In genomic region chr8:70941478-70941877, GRCm38 (mm10) we compare ENCODE assay signal across 12 mouse cellular contexts. TPM values are rescaled to one million over a fixed set of nuclear protein-coding genes. Genes with fewer than 3 reads are reported as not detected.
DNase-seq lines count a peak whose midpoint lies in the region; ATAC-seq and TF ChIP-seq lines count a peak whose summit lies in the region.
"Had no signal": no experiment of that assay in that cellular context is flagged by ENCODE, and none has a peak within 500 bp of the region (broad histone marks: within the 10 kb centered on the region; RNA-seq: fewer than 3 reads in every experiment).

No protein-coding gene starts in this region.

- no peaks in the 10 kb centered on the region for H3K36me3 ChIP-seq in liver, postnatal 0 days (replicated peaks; ENCODE audit: insufficient read depth, low read length)
- H3K36me3 ChIP-seq in ES-Bruce4 (ENCODE audit: control insufficient read depth, insufficient read depth, low read length, poor library complexity, severe bottlenecking), result no peaks in the 10 kb centered on the region
- H3K36me3 ChIP-seq in hindbrain, embryonic 13.5 days, result no peaks in the 10 kb centered on the region
- H3K36me3 ChIP-seq: liver, embryonic 12.5 days had no signal

- TF ChIP-seq CTCF in liver, postnatal 0 days (IDR thresholded peaks at IDR 0.05; ENCODE audit: low read depth), result peak; percentile 22; the same call in 1 of the 2 replicates
- peak; percentile 38 for TF ChIP-seq CTCF in ES-Bruce4 (IDR thresholded peaks at IDR 0.05; ENCODE audit: low read depth, low read length)
- no peak; the same call in none of the 2 replicates for TF ChIP-seq CTCF in left cerebral cortex, adult 2 months (IDR thresholded peaks at IDR 0.05)

- H3K27me3 ChIP-seq in liver, postnatal 0 days (ENCODE audit: insufficient read depth, low read length), result no peaks in the 10 kb centered on the region
- no peaks in the 10 kb centered on the region for H3K27me3 ChIP-seq in ES-Bruce4 (ENCODE audit: control insufficient read depth, insufficient read depth, low read length, poor library complexity, severe bottlenecking)
- no peaks in the 10 kb centered on the region for H3K27me3 ChIP-seq in hindbrain, embryonic 13.5 days
- H3K27me3 ChIP-seq: liver, embryonic 12.5 days had no signal

- intact Hi-C loops in left cerebral cortex, adult 2 months (cut with DNase I), result no loop called here

- TF ChIP-seq POLR2A in ES-Bruce4 (IDR thresholded peaks at IDR 0.05; ENCODE audit: insufficient read depth, low read length), result no peak

- H3K27ac ChIP-seq in liver, postnatal 0 days (ENCODE audit: low read depth), result no peak overlapping the region
- H3K27ac ChIP-seq in ES-Bruce4 (ENCODE audit: insufficient read depth, low read length), result no peak overlapping the region
- no peak overlapping the region for H3K27ac ChIP-seq in hindbrain, embryonic 13.5 days
- no peak overlapping the region for H3K27ac ChIP-seq in left cerebral cortex, adult 2 months
- H3K27ac ChIP-seq: liver, embryonic 12.5 days had no signal

- no peak overlapping the region for H3K4me3 ChIP-seq in liver, postnatal 0 days (ENCODE audit: low read depth, low read length)
- no peak overlapping the region for H3K4me3 ChIP-seq in ES-Bruce4 (ENCODE audit: low read depth, low read length)
- H3K4me3 ChIP-seq in hindbrain, embryonic 13.5 days, result no peak overlapping the region
- H3K4me3 ChIP-seq in left cerebral cortex, adult 2 months, result no peak overlapping the region
- H3K4me3 ChIP-seq: liver, embryonic 12.5 days had no signal

- no peaks in the 10 kb centered on the region for H3K9me3 ChIP-seq in liver, postnatal 0 days (ENCODE audit: low read length)
- no peaks in the 10 kb centered on the region for H3K9me3 ChIP-seq in ES-Bruce4 (replicated peaks; ENCODE audit: control insufficient read depth, insufficient read depth, low read length, poor library complexity, severe bottlenecking)
- no peaks in the 10 kb centered on the region for H3K9me3 ChIP-seq in hindbrain, embryonic 13.5 days
- H3K9me3 ChIP-seq: liver, embryonic 12.5 days had no signal

- no peak for DNase-seq in frontal cortex, postnatal 25 days (ENCODE audit: low spot score in 2 of 2)
- no peak for DNase-seq in liver, postnatal 0 days
- DNase-seq in liver, result no peak
- DNase-seq in left cerebral cortex, adult 2 months (ENCODE audit: extremely low spot score in 1 of 2, low spot score in 2 of 2), result no peak
- DNase-seq: cerebellum, postnatal 36 days; thymus, postnatal 36 days had no signal

- H3K4me1 ChIP-seq in liver, postnatal 0 days (ENCODE audit: insufficient read depth), result no peaks in the 10 kb centered on the region
- no peaks in the 10 kb centered on the region for H3K4me1 ChIP-seq in ES-Bruce4 (ENCODE audit: control insufficient read depth, insufficient read depth, low read length)
- no peaks in the 10 kb centered on the region for H3K4me1 ChIP-seq in hindbrain, embryonic 13.5 days (replicated peaks)
- H3K4me1 ChIP-seq: liver, embryonic 12.5 days had no signal

- no peak overlapping the region for H3K9ac ChIP-seq in liver, postnatal 0 days (replicated peaks)
- H3K9ac ChIP-seq in ES-Bruce4 (ENCODE audit: low read depth, poor library complexity, severe bottlenecking), result no peak overlapping the region
- H3K9ac ChIP-seq in hindbrain, embryonic 13.5 days, result no peak overlapping the region
- H3K9ac ChIP-seq: liver, embryonic 12.5 days had no signal

- WGBS in liver, postnatal 0 days (ENCODE audit: insufficient replicate concordance), result 72% methylated on average over 2 of the region's 2 CpGs
- WGBS in hindbrain, embryonic 13.5 days, result 82% methylated on average over 2 of the region's 2 CpGs

- TF ChIP-seq EP300 in liver, postnatal 0 days (IDR thresholded peaks at IDR 0.05; ENCODE audit: low read depth), result no peak
- TF ChIP-seq EP300 in ES-Bruce4 (IDR thresholded peaks at IDR 0.05; ENCODE audit: insufficient read depth, low read depth, low read length), result no peak

- H3K4me2 ChIP-seq in liver, postnatal 0 days (ENCODE audit: low read depth, low read length), result no peak overlapping the region
- no peak overlapping the region for H3K4me2 ChIP-seq in hindbrain, embryonic 13.5 days
- H3K4me2 ChIP-seq: liver, embryonic 12.5 days had no signal

- ATAC-seq in frontal cortex, adult (ENCODE audit: low TSS enrichment), result peak; percentile 44; the same call in 1 of the 2 replicates
- no peak for ATAC-seq in liver, postnatal 0 days
- ATAC-seq in granulocyte monocyte progenitor cell, adult 5-6 weeks (replicated peaks; ENCODE audit: poor library complexity, severe bottlenecking), result peak; percentile 30; the same call in 1 of the 2 replicates
- no peak for ATAC-seq in hindbrain, embryonic 13.5 days (ENCODE audit: low FRiP score)
- ATAC-seq: activated CD4-positive, CD25-positive, alpha-beta regulatory T cell, adult 4 months; liver, embryonic 12.5 days had no signal

RNA-seq across cellular contexts. Expression of gene Map1s, which starts 35.7 kb away (rescaled TPM):
- 8.3 and 8.7 TPM in 2 replicates for polyA plus RNA-seq in liver, postnatal 0 days (2015; fragmentation: Nextera tagmentation; extraction: Ambion mirVana)
- polyA plus RNA-seq in ES-Bruce4 (2011; ENCODE audit: insufficient read depth, insufficient read length, low read depth, missing spikeins), result 32.8 and 37.3 TPM in 2 replicates
- 12.1 and 24.0 TPM in 2 replicates for total RNA-seq in granulocyte monocyte progenitor cell, adult 5-6 weeks (2014; fragmentation: Nextera tagmentation)
- total RNA-seq in granulocyte monocyte progenitor cell, adult 5-6 weeks (2017), result 7.4 and 7.6 TPM in 2 replicates
- polyA plus RNA-seq in hindbrain, embryonic 13.5 days (2015; fragmentation: Nextera tagmentation; extraction: Ambion mirVana), result 55.6 and 61.9 TPM in 2 replicates
- total RNA-seq in left cerebral cortex, adult 2 months (2021), result 10 to 100 TPM; 80.4 to 95.7 TPM

RNA-seq across cellular contexts. Expression of gene Rpl18a, which starts 44.3 kb away (rescaled TPM):
- polyA plus RNA-seq in liver, postnatal 0 days (2015; fragmentation: Nextera tagmentation; extraction: Ambion mirVana), result 2,490 and 2,569 TPM in 2 replicates
- polyA plus RNA-seq in ES-Bruce4 (2011; ENCODE audit: insufficient read depth, insufficient read length, low read depth, missing spikeins), result 2,473 and 2,707 TPM in 2 replicates
- 5,658 and 6,549 TPM in 2 replicates for total RNA-seq in granulocyte monocyte progenitor cell, adult 5-6 weeks (2014; fragmentation: Nextera tagmentation)
- total RNA-seq in granulocyte monocyte progenitor cell, adult 5-6 weeks (2017), result 2,742 and 3,425 TPM in 2 replicates
- polyA plus RNA-seq in hindbrain, embryonic 13.5 days (2015; fragmentation: Nextera tagmentation; extraction: Ambion mirVana), result 2,665 and 2,711 TPM in 2 replicates
- total RNA-seq in left cerebral cortex, adult 2 months (2021), result 100 to 1,000 TPM; 588 to 633 TPM

RNA-seq across cellular contexts. Expression of gene Slc5a5, which starts 48.9 kb away (rescaled TPM):
- polyA plus RNA-seq in liver, postnatal 0 days (2015; fragmentation: Nextera tagmentation; extraction: Ambion mirVana), result not detected in 2 replicates
- 13.3 TPM in 2 replicates for polyA plus RNA-seq in ES-Bruce4 (2011; ENCODE audit: insufficient read depth, insufficient read length, low read depth, missing spikeins)
- total RNA-seq in granulocyte monocyte progenitor cell, adult 5-6 weeks (2014; fragmentation: Nextera tagmentation), result not detected in 2 replicates
- 0.15 TPM in 1 of 2 replicates, not detected in the other for total RNA-seq in granulocyte monocyte progenitor cell, adult 5-6 weeks (2017)
- 0.61 and 0.95 TPM in 2 replicates for polyA plus RNA-seq in hindbrain, embryonic 13.5 days (2015; fragmentation: Nextera tagmentation; extraction: Ambion mirVana)
- total RNA-seq in left cerebral cortex, adult 2 months (2021), result 10 to 100 TPM in 1 of 2 experiments, 1 to 10 TPM in 1; 9.9 to 10.3 TPM
- polyA plus RNA-seq: activated CD4-positive, CD25-positive, alpha-beta regulatory T cell, adult 4 months had no signal

Comparison
In these comparisons a context has a peak if more than half of its experiments do, and no peak if none do; other contexts are left out.
1. ATAC-seq: peak in frontal cortex, adult (single experiment) and granulocyte monocyte progenitor cell, adult 5-6 weeks (single experiment); none in liver, postnatal 0 days (single experiment) and hindbrain, embryonic 13.5 days (single experiment).